Mouse (Mus musculus): ENCODE data around the gene Tmem114.
A peak's percentile ranks its signal among the peaks of the same experiment; 100 is the strongest.

Tmem114 gene

DNA sequence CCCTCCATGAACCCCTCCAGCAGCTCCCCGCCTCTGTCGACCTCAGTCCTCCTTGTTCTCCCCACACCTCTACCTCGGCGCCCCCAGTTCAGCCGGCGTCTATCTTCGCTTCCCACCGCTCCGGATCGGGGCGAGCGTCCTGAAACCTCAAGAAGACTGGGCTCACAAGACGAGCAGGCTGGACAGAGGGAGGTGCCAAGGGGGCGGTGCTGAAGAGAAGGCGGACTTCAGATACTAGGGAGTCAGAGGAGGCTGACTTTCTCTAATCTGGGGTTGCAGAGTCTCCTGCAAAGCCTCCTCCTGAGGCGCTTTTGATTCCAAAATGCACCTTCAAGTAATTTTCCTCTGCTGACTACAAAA lies at the start of gene Tmem114:
TSS of gene Tmem114 (minus strand) at position 166 of the 360 bp plus-strand sequence.
- no peak for DNase-seq

GRCm38 (mm10) chr16:8470603-8471481 lies 45.9 kb upstream of the Tmem114 start, which contains the start of gene Mettl22:
Gene Mettl22, plus strand, starts transcription at chr16:8470788.
- peak; percentile 93 for DNase-seq

DNA sequence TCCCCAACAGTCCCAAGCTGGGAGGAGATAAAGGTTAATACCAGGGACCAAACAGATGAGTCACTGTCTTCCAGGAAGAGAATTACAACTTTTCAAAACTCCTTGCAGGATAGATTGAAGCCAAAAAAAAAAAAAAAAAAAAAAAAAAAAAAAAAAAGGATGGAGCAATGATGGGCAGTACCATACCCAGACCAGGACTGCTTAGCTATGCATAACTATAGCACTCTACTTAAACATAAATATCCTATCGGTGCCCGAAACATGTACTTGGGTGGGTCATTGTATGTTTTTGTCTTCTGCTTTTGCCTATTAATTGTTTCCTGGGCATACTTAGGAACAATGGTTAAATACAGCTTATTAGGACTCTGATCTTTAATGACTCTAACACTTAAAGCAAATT lies 45.2 kb upstream of the Tmem114 start:
- DNase-seq, result no peak

DNA sequence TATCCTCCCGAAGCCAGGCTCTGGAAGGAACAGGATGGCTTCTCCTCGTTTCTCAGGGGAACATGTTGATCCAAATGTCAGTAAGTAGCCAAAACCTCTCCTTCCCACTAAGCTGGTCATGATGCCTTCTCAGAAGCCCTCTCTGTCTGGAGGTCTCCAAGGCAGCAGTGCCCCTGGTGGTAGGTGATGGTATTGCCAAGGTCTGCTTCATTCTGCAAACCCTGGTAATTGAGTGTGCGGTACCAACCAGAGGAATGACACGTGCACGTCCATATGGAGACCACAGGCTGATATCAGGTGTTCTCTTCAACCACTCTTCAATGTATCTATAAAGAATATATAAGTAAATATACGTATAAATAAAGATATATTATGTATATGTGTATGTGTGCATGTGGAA lies 34.2 kb upstream of the Tmem114 start:
- peak; percentile 16 for DNase-seq

- DNase-seq, result no peak
These were observed 33.5 kb upstream of the Tmem114 start for GRCm38 (mm10) chr16:8458391-8458790.

DNA sequence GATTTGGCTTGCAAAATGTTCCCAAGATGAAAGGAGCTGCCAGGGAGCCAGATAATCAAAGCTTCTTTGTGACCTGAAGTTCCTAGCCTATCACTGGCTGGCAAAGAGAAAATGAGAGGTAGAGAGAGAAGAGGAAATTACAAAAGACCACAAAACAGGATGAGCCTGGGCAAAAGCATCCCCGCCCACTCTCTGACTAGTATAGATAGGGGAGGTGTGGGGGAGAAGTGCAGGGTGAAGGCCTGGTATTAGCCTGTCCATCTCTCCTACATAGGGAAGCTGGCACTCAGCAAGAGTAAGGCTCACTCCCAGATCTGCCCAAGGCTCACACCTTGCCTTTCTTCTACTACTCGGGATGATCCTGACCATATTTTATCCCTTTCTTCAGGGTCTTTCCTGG lies 30.3 kb upstream of the Tmem114 start:
- DNase-seq, result no peak

GRCm38 (mm10) chr16:8453301-8453700 lies 28.4 kb upstream of the Tmem114 start:
- DNase-seq, result no peak

GRCm38 (mm10) chr16:8446256-8446655 lies 21.3 kb upstream of the Tmem114 start:
- no peak for DNase-seq

- DNase-seq, result no peak
These were observed 20.0 kb upstream of the Tmem114 start for GRCm38 (mm10) chr16:8444911-8445310.

DNA sequence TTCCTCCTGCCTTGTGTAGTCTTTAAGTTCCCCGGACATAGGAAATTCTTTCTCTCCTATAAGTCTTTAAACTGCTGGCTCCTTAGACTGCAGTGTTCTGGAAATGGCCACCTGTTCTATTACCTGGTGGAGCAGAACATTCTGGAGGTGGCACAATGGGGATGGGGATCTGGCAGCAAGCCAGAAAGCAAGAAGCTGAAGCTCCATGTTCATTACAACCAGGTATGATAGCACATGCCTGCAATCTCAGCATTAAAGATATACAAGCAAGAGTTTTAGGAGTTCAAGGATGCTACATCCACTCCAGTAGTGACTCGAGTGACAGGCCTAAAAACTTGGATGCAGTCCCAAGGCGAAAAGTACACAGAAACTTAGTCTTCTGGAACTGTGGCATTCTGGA lies 7.7 kb upstream of the Tmem114 start:
- DNase-seq, result no peak

DNA sequence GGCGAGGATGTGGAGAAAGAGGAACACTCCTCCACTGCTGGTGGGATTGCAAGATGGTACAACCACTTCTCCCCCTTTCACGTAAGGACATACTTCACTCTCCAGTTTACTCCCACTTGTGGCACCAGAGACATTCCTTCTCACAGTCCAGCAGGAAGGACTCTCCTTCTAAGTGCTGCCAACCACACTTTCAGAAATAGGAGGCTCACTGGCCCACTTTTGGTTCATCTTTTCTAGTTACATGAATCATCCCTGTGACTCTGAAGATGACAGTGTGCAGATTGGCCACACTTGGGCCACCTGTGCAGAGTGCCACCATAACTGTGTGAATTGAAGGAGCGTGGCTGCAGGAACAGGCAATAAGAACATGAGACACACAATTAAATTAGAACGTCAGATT lies 4.6 kb upstream of the Tmem114 start:
- no peak for DNase-seq

GRCm38 (mm10) chr16:8425736-8426135 lies 800 bp upstream of the Tmem114 start:
- DNase-seq, result no peak

DNA sequence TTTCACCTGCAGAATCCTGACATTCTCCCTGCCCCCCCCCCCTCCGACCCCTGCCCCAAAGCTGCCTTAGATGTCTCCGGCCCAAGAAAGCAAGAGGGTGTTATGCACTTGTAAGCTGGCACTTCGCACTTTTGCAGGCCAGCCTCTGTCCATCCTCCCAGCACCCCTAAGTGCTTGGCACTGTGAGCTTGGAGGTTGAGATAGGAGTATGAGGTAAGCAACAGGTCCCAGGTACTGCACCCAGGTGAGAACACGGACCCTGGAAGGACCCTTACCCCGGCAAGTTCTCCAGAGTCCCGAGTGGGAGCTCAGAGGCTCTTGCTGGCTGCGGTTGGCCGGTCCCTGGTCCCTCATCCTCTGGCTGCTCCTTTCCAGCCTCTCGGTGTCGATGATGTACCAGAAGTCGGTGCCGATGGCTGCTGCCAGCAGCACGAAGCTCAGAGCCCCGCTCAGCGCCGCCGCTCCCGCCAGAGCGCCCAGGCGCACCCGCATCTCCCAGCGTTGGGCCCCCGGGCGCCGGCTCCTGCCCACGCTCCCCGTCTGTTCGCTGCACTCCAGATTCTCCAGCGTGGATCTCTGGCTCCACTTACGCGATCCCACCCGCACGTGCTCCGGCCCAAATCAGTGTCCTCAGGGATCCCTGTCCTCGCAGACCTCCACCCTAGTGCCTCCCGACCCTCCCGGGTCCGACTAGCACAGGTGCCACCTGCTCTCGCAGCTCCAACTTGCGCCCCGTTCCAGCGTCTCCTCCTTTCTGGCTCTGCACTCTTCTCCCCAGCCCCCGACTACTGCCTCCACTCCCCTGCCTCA lies 570 bp downstream of the Tmem114 start:
- DNase-seq, result no peak

- DNase-seq, result no peak
These were observed 1.3 kb downstream of the Tmem114 start for GRCm38 (mm10) chr16:8423626-8424114.

DNA sequence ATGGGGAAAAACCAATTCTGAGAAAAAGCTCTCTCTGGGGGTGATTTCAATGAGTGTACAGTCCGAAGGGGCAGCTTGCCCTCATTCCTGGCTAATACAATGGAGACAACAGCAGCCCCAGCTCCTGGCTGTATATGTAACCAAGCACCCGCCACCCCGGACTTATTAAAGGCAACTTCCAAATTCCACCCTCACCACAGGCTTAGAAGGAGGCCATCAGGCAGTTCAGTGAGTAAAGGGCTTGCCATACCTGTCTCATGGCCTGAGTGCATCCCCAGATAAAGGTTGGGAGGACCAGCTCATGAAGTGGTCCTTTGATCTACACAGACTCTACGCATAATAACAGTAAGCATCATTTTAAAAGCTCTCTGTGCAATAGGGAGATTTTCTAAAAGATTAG lies 4.1 kb downstream of the Tmem114 start:
- no peak for DNase-seq

DNA sequence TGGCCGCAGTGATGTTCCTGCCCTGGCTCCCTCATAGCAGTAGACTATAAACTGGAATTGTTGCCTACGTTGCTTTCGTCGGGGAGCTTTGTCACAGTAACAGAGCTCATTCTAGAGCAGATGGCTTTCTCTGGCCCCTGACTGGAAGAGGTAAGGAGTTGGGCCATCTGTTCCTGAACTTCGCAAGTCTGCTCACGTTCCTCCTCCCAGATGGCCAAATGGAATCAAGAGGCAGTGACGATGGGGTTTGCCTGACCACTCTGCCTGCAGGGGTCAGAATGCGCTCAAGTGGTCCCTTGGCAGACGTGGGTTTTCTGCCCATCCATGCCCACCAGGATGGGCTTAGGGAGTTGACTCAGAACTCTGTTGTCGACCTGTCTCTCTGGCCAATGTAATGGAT lies 4.6 kb downstream of the Tmem114 start:
- DNase-seq, result no peak

DNA sequence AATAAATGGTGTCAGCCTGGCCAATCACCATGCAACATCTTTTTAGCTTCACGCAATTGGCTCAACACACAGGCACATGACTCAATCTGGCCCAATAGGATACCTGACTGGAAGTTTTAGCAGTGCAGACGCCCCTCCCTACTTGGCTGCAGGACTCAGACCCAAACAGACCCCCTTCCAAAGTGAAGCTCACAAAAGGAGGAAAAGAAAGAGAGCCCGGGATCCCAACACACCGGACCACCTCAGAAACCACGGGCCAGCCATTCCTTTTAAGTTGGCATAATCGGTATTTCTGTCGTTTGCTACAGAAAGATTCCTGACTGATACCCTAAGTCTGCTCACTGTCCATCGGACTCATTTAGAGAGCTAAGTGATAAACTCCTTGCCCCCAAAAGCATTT lies 5.3 kb downstream of the Tmem114 start:
- DNase-seq, result no peak

DNA sequence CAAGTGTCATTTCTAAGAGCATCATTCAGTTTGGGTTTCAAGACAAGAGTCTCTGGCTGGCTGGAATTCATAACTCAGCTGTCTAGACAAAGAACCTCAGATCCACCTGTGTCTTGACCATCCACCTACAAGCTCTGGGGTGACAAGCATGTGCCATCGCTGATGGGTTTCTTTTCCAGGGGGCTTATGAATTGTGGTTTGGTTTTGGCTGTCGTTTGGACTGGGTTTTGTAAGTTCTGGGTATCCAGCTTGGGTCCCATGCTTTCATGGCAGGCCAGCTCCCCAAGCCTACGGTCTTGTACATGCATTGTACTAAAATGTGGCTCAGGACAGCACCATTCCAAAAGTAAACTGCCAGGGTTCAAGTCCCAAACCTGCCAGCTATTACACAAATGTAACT lies 6.8 kb downstream of the Tmem114 start:
- DNase-seq, result no peak

DNA sequence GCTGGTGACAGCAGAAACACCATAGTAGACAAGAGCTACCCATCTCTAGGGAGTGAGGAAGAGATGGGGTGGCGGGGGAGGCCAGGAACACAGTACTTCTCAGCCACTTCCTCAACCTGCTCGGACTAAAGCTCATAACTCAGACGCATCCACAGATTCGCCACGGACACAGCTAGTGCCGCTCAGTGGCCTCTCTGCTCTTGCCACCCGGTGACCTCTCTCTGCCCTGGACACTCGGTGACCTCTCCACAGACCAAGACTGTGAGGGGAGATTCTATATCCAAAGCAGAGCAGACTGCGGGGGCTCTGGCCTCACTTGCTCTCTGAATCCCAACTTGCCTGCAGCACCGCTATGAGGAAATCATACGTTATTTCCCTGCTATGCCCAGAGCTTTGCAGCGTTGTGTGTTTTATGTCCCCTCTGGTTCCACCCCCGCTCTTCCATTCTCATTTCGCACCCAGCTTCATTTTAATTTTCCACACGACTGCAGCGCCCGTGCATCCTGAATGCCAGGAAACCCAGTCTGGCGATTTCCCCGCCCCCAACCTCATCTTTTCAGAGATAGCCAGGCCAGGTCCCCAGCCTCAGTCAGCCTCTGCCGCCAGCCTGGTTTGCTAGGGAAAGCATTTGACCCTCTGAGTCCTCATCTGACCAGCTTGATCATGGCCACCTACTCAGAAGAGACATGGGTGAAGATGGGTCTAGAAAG lies 7.8 kb downstream of the Tmem114 start:
- DNase-seq, result no peak

DNA sequence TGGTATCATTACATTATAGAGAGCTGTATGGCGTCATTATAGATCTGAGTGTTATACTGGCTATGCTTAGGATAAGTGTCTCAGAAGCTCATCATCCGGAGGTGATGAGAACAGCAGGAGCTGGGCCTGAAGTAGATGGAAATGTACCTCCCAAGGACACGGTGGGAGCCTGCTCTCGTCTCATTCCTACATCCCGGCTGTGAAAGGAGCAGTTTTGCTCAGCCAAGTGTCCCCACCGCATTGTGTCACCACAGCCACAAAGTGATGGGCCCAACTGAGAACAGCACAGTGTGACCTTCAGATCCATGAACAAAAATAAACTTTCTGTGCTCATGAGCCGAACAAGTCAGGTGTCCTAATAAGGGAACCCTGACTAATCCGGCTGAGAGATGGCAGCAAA lies 8.9 kb downstream of the Tmem114 start:
- DNase-seq, result no peak

DNA sequence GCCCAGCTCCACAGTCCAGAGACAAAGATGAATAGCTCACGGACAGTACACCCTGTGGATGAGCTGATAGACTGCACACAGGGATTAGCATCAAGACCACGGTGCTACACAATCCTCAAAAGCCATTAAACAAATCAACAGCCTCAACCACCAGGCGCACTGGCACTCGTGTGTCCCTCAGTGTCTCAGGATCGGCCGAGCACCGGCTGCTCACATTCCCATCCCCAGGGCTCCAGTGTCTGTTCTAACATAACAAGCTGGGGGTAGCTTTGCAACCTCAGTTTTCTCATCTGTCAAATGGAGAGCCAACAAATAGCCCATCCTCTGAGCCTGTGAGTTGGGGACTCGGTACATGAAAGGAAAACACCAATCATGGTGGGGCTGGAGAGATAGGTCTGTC lies 11.5 kb downstream of the Tmem114 start:
- DNase-seq, result no peak

DNA sequence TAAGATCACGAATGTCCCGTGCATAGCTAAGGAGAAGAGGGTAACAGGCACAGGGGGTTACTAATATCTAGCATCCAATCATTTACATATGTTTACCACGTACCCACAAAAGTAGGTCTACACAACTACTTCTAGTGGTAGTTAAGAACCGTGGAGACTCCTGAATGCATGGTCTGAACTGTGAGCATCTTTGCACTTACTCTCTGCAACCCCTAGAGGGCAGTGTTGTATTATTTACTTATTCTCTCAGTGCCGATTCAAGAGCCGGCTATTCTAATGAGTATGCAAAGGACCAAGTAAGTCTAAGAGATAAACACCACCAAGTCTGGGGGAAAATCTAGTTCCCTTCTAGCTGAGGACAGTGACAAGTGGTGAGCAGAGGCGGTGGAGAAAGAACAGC lies 12.7 kb downstream of the Tmem114 start:
- DNase-seq, result no peak

DNA sequence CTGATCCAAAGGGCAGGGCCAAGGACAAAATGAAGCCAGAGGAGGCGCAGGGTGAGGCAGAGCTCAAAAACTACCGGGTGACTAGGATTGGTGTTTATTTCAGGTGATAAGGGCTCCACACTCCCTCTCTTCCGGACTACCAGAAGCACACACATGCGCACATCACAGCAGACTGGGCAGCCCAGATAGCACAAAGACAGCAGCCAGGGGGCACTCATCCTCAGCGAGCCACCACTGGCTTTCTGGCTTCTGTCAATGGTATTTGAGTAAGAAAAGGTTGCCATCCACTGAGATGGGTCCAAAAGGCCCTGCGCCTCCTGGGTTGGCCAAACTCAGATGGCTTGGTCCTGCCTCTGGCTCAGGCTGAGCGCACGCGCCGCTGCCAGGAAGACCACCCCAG lies 15.7 kb downstream of the Tmem114 start:
- DNase-seq, result no peak
